Mouse (Mus musculus) frontal cortex, adult (tissue): ENCODE data around the gene Aldh9a1.

Source experiments
- ATAC-seq: cut with Nextera tagmentation; 2 replicates; pipeline ENCODE4 v1.9.2; 2017; ENCODE audit warnings: mild to moderate bottlenecking, moderate library complexity, mixed read lengths; ENCODE audit not compliant: low TSS enrichment

Gene Aldh9a1

DNA sequence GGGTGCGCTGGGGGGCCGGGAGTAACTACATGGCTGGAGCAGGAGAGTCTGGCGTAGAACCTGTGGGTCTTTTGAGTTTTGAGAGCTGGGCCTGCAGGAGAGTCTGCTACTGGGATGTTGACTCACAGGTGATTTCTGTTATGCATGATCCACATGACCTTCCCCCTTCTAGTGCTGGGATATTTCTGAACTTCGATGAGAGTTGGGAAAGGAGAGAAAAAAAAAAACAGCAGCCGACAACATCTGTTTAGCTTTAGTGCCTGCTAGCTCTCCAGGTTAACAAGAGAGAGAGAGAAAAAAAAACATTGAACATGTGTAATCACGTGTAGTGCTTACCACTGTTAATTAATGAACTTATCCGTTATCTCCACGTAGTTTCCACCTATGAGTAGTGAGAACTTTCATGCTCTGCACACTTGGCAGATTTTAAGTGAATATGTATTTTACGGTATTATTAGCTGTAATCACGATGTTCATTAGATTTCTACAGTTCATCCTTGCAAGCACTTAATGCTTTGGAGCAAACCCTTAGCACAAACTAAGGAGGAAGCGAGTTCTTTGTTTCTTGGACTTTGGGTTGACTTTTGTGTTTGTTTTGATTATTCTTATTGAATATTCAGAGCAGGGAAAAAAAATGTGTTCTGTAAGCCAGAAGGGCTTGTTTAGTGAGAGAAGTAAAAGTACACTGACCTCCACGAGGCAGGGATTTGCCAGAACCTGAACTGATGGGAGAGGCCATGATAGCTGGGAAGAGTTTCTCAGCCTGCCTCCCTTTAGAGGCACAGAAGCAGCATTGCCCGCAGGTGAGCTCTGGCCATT is 1.0 kb downstream of the Aldh9a1 start:
- ATAC-seq = no peak

DNA sequence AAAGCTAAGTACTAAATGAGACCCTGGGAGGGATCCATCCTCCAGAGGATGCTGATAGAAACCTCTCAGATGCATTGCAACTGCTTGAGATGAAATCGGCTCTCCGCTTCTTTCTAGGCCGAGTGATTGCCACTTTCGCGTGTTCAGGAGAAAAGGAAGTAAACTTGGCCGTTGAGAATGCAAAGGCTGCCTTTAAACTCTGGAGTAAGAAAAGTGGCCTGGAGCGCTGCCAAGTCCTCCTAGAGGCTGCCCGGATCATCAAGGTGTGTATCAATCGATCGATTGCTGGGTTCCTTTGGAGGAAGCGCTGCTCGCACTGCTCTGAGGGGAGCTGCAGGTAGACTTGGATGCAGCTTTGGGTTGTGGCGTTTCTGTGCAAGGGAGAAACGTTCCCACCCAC is 2.6 kb downstream of the Aldh9a1 start:
- ATAC-seq = no peak

DNA sequence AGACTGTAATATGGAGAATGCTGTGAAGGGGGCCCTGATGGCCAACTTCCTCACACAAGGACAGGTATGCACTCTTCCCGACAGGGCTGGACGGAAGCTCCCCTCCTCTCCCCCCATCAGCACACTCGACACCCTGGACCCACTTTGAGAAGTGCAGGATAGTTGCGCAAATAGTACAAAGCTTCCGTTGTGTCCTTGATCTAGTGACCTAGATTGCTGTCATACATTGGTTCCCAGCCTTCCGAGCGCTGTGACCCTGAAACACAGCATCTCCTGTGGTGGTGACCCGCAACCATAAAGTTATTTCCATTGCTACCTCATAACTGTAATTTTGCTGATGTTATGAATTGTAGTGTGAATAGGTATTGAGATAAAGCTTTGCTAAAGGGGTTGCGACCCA is 7.6 kb downstream of the Aldh9a1 start:
- no peak for ATAC-seq

DNA sequence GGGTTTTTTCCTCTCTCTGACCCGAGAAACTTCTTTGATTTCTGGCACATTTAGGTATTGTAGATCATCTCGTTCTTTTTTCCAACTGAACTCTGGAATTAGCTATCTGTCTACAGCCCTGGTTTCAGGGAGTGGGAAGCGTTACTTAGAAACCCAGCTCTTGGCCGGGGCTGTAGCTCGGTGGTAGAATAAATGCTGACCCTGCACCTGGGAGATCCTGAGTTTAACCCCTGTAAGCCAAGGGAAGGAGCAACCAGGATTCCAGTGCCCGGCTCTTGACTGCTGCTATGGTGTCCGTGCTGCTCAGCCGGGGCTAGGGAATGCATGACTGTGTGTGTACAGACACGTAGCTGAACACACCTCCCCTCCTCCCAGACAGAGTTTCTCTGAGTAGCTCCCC is 8.9 kb downstream of the Aldh9a1 start:
- ATAC-seq = 0 out of 2 replicates have a peak, but pooled peaks have one; percentile 21

DNA sequence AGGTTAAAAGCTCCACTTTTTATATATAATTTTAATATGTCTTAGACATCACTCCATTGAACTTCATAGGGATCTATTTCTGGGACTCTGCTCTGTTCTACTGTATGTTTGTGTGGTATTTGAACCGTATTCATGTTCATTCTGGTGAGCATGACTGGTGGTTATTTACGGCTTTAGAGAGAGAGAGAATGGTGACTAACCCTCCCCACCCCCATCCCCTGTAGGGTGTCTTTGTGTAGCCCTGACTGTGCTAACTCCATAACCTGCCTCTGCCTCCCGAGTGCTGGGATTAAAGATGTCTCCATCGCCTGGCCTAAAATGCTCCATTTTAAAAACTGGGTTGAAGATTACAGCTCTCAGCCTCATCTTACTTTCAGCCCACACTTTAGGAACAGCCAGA is 10.5 kb downstream of the Aldh9a1 start:
- ATAC-seq = peak; percentile 58

DNA sequence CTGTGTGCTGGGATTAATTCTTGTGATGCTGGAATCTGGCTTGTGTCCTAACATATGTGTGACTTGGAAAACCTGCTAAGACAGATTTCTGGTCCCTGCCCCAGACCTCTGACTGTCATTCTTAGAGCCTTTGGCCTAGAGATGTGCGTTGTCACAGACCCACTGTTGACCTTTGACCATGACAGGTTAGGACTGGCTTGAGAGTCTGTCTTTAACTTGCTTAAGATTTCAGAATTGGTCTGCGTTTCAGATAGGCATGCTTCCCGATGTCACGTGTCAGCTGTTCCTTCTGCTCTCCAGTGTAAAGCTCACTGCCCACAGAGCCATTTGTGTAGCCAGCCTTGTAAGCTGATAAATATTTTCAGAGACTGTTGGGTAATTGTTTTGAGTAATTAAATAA is 13.0 kb downstream of the Aldh9a1 start:
- no peak for ATAC-seq

DNA sequence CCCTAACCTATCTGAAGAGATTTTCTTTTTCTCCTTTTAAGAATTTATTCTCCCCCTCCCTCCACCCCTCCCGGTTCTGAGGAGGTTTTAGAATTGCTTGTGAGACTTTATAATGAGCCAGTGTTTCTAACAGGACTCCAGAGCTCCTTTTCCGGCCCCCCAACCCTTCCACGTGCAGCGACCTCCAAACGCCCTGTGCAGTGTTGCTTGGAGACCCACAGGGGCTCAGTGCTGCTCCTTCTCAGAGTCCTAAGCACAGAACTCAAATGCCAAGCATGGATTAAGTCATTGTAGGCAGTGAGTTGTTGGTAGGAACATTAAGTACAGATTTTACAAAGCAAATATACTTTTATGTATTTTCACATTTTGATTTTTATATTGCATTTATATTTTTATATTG is 13.5 kb downstream of the Aldh9a1 start:
- ATAC-seq = no peak

DNA sequence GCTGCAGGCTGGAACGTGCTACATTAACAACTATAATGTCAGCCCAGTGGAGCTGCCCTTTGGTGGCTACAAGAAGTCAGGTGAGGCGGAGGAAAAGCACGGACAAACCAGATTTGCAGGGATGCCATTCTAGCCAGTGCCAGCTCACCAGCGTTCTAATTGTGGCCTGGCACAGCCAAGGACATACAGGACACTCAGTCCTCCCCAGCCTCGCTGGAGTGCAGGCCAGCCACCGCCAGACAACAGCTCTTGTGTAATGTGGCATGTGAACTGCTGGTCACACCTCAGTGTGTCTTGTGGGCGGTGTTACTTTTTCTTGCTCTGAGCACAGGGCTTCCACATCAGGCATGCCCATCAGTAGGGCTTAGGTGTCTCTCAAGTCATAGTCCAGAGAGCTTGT is 16.0 kb downstream of the Aldh9a1 start:
- peak; percentile 26 for ATAC-seq

DNA sequence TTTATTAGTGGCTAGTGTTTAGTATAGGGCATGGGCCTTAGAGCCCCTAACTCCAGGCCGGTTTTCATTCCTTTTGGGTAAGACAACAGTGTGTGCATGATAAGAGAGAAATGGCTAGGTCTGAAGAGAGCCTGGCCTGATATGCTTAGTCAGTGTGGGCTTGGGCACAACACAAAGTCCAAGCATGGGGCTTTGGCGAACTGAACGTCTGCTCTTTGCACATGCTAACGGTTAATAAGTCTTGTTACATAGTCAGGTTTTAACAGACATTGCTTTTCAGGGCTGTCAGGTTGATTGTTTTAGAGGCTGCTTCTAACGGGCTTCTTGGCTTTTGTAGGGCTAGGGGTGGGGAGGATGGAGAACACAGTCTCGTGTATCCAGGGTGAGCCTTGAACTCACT is 16.8 kb downstream of the Aldh9a1 start:
- ATAC-seq = no peak

DNA sequence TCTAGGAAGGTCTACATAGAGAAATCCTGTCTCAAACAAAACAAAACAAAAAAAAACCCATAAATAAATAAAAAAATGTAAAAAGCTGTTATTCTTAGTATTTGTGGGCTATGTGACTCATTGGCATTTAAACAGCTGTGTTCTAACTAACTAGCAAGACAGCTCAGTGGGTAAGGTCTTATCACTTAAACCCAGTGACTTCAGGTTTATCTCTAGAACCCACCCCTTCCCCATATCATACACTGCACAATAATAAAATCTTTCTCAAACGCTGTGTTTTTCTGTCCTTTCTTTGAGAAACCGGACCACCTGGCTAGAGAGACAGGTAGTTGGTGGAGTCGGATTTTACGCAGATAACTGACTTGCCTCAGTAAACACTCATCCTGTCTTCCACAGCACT is 18.2 kb downstream of the Aldh9a1 start:
- ATAC-seq = no peak

DNA sequence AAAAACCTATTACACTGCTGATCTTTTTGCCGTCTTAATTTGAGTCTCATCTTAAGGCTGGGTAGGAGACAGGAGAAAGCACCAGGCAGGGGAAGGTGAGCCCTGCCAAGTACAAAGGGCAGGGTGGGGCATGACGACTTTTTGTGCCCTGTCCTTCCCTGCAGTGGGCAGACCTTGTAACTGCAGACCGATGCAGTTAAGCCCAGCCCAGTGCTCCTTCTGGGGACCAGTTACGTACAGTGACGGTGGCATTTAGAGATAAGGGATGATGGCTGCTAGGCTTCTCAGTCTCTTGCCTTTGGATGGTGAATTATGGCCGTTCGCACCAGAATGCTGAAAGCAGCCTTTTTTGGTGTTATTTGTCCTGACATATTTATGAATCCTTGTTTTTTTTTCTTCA is 18.7 kb downstream of the Aldh9a1 start:
- no peak for ATAC-seq

DNA sequence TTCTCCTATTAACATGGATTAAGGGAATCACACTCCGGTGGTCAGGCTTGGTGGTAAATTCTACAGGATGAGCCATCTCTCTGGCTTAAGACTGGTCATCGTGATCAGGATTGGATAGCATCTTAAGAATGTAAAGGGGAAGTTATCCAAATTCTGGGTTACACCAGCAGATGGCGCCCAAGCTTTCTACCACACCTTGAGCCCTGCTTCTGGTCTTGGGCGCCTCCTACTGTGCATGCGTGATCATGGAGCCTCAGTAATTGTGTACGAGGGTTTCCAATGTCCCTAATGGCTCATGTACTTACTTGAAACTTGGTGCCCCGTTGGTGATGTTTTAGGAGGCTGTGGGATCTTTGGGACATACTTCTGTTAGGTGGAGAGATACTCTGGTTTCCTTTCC is 20.1 kb downstream of the Aldh9a1 start:
- ATAC-seq = peak; percentile 85

DNA sequence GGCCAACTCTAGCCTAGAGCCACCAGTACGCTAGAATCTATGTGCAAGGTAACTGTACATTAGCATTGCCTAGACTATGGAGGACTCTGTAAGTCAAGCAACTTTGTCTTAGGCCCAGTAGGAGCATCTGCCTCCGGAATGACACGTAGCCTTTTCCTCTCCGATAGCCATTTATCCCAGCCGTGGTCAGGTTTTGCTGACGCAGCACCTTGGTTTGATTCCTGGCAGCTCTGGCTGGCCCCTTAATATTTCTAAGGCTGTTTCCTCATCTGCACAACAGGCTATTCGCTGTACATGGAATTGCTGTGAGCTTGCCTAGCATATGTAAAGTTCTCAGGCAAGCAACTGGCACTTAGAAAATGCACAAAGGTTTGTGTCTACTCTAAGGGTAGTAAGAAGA is 22.9 kb downstream of the Aldh9a1 start:
- no peak for ATAC-seq

DNA sequence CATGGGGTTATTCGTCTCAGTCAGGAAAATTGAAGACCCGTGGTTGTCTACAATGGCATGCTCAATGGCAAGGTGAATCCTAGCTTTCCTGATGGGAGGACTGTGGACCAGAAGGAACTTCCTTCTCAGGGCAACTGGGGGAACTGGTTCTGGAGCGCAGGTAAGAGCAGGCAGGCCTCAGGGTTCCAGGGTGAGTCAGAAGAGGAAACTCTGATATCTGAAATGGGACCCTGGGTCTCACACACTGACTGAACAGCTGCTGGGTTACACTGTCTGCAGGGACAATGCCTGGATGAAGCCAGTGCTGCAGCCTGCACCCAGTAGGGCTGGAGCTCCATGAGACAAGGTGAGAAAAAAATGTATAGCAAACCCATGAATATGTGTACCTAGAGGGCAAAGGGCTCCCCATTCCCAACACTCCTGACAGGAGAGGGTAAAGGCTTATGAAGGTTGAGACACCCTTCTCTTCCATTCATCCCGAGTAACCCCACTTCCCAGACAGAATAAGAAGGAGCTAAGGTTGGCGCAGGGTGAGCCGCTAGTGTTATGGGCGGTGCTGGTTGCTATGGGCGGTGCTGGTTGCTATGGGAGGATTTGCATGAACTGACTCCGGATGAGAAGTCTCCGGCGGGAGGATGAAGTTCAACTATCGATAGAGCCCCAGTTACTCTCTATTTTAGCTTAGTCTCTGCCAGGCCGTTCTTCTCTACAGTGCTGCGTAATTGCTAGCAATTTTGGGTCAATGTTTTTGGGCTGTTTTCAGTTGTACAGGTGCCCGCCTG is 24.4 kb downstream of the Aldh9a1 start:
- ATAC-seq = no peak

DNA sequence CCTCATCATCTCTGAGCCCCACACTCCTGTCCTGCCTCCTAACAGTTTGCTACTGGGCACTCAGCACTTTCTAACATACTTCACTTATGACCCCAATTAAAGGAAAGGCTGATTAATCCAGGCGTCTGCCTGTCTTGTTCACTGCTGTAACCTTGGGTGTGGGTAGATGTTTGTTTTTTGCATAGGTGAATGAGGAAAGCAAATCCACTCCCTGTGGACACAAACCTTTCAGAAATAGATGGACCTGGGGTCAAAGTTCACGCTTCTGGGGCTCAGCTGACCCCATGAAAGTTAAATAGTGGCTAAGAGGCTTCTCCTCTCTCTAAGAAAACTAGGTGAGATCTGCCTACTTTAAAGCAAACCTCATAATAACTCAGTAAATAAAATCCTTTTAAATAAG is 25.2 kb downstream of the Aldh9a1 start:
- ATAC-seq = no peak

DNA sequence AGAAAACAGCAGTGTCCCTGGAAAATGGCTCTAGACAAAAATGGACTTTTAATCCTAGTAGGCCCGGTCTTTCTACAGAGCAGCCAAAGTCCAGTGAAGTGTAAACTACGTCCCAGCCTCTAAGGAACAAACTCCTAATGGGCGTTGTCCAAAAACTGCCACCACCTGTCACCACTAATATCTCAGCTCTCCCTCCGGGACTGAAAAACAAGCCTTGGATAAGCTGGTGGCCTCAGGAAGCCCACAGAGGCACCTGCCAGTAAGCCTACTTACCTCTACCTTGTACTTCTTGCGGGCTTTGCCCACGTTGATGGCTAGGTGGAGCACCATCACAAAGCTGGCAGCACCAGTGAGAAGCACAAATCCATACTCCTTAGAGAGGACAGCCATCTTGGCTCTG is 28.2 kb downstream of the Aldh9a1 start:
- no peak for ATAC-seq

DNA sequence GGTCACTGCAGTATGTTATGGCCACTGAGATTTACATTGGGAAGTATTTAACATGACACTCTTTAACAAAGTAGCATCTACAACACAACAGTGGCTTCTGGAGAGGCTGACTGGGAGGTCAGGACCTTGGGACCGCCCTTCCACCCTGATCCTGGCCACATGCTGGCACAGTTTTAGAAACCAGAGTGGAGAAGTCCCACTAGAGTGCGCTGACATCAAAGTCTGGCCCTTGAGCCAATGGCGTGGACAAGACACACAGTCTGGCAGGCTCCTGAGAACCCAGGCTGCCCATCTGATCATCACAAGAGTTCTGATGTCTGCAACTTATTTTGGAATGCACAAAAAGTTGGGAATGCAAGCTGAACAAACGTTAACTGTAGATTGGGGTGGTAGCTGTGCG is 30.0 kb downstream of the Aldh9a1 start:
- no peak for ATAC-seq

DNA sequence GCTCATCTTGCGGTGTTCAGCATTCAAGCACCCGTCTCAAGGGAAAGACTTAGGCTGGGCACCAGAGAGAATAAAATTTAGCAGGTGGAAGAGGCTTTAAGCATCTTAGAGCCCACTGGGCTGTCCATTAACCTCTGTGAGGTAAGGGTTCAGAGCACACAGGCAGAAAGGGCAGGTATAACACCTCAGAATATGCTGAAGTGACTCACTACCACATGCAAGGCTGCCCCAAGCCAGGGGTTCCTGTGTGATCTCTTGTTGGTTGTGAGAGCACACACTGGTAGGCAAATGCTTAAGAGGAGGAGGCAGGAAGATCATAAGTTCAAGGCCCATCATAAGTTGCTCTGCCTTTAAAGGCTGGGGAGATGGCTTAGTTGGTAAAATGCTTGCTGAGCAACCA is 30.4 kb downstream of the Aldh9a1 start:
- no peak for ATAC-seq

DNA sequence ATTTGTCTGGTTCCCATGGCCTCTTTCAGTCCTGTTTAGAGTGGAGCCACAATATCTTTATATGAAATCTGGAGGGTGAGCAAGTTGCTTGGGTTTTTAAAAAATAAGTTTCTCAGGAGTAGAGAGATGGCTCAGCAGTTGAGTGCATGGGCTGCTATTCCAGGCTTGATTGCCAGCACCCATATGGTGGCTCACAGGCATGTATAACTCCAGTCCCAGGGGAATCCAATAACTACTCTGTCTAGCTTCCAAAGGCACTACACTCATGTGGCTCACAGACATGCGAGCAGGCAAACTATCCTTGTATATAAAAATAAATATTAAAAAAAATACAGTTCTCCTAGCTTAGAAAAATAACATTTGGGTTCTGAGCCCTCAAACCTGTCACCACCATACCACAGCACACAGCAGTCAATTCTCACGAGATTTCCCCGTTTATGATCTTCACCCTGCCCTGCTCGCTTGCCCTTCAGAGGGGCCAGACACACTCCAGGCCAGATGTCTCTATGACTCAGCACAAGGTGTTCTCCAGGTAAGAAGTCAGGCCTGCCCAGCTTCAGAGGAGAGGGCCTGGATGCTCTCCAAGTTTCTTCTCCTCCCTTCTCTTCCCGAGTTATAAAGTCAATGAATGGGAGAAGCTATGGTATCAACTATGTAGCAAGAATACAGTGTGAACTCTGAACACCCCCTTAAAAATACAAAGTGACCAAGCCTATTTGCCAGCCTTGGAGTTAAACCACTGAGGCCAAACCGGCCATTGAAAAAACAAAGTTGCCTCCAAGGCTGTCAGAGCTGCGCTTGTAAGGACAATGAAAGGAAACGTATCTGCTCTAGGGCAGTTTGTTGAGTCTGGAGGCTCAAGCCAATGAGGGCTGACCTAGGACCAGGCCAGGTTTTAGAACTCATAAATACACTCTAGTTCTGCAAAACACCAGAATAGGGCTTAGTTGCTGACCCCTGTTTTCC is 31.5 kb downstream of the Aldh9a1 start:
- ATAC-seq = no peak; the same call in 1 of the 2 replicates

DNA sequence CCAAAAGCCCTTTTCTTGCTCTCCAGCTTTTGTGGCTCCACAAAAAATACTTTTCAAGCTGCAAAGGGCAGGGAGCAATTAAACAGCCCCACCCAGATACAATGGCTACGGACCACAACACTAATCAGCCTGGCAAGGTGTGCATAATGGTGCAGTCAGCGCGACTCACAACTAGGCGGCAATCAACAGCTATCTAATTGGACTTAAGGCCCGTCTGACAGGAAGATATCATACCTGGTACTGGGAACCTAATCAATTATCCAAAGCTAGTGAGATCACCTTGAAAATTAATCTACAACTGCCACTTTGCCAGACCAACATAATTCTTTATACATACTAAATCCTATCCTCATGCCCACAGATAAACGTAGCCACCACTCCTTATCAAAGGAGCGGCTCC is 32.5 kb downstream of the Aldh9a1 start:
- ATAC-seq = no peak

DNA sequence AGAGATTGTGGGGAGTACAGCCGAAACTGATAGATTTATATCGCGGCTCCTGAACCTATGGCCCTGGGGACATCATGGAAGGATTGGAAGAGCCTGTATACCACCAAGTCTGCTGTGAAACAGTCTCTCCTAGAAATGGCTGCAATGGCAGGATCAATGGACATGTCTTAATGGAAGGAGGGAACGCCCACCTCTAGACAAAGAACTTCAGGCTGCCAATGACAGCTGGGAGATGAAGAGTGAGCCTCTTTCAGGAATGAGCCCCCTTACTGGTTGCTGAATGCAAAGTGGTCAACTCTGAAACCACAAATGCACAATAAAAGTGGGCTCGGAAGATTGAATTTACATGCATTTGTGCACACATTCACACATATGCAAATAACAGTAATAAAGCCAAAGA is 33.0 kb downstream of the Aldh9a1 start:
- ATAC-seq = no peak

DNA sequence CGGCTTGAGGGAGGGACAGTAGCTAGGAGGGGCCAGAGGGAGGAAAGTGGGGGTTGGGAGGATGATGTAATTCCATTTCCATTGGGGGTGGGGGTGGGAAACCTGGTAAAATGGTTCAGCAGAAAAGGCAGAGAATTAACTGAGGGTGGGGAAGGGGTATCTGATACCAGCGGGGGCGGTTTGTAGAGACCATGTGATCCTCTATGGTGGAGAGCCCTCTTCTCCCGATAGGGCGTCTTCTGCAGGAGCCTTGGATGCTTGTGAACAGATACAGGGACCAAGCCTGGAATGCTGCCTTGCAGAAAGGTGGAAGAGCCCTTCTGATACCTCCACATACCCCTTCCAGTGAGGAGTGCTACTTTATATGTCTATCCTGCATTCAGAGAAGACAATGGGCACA is 33.4 kb downstream of the Aldh9a1 start:
- no peak for ATAC-seq
